Mouse (Mus musculus) ES-E14 (cell line): Measurements from ENCODE around the gene Abhd10. TPM values are rescaled to one million over a fixed set of nuclear protein-coding genes. Genes with fewer than 3 reads are reported as not detected.
A peak's percentile ranks its signal among the peaks of the same experiment; 100 is the strongest.

Source experiments
- DNase-seq: peaks from one replicate; pipeline ENCODE4 v3.0.0-alpha.2; 2013; ENCODE audit warnings: low read depth, low spot score
- H3K27ac ChIP-seq: 2 replicates; pipeline ENCODE4 v1.5.1; 2012; ENCODE audit warnings: low read depth, mild to moderate bottlenecking, low read length, moderate library complexity, mixed read lengths; ENCODE audit not compliant: poor library complexity, insufficient read depth, severe bottlenecking
- H3K36me3 ChIP-seq: 2 replicates; pipeline ENCODE4 v1.6.1; 2012; ENCODE audit warnings: mild to moderate bottlenecking, low read length, moderate library complexity, mixed read lengths; ENCODE audit not compliant: control insufficient read depth, poor library complexity, insufficient read depth, severe bottlenecking
- H3K4me1 ChIP-seq, 2 experiments: fragments of 150-350 bp in 1 of 2; sonication (generic) in 1 of 2; 2 replicates each; pipeline ENCODE4 v1.6.1; 2012; ENCODE audit warnings: low read length in 2 of 2, mild to moderate bottlenecking in 1 of 2, mixed read lengths in 1 of 2; ENCODE audit not compliant: control insufficient read depth in 2 of 2, insufficient read depth in 2 of 2, poor library complexity in 1 of 2
- H3K4me3 ChIP-seq, 2 experiments: fragments of 150-350 bp in 1 of 2; sonication (generic) in 1 of 2; 2 replicates each; pipeline ENCODE4 v1.5.1; 2012; ENCODE audit warnings: low read length in 2 of 2, low read depth in 1 of 2, mild to moderate bottlenecking in 1 of 2, mixed read lengths in 1 of 2; ENCODE audit not compliant: insufficient read depth in 1 of 2, poor library complexity in 1 of 2, severe bottlenecking in 1 of 2
- H3K9ac ChIP-seq: 2 replicates; pipeline ENCODE4 v1.6.1; 2012; ENCODE audit warnings: low read depth, mild to moderate bottlenecking, low read length, mixed read lengths; ENCODE audit not compliant: poor library complexity, insufficient read depth, severe bottlenecking
- H3K9me3 ChIP-seq: fragments of 150-350 bp; sonication (generic); 2 replicates; pipeline ENCODE4 v1.6.1; 2012; ENCODE audit warnings: low read depth, mild to moderate bottlenecking, low read length; ENCODE audit not compliant: control insufficient read depth, insufficient read depth
- CHD2 ChIP-seq: IDR thresholded peaks from 2 replicates; pipeline ENCODE4 v1.6.1; 2014; ENCODE audit warnings: mild to moderate bottlenecking, low read depth, low read length, inconsistent platforms
- HCFC1 ChIP-seq: IDR thresholded peaks from 2 replicates; pipeline ENCODE4 v1.6.1; 2012; ENCODE audit warnings: low read length, inconsistent platforms, borderline replicate concordance; ENCODE audit not compliant: insufficient read depth
- MAFK ChIP-seq: IDR thresholded peaks from 2 replicates; pipeline ENCODE4 v1.6.1; 2014; ENCODE audit warnings: mild to moderate bottlenecking, low read depth, low read length, inconsistent platforms; ENCODE audit not compliant: insufficient read depth
- ZC3H11A ChIP-seq: IDR thresholded peaks from 2 replicates; pipeline ENCODE4 v1.6.1; 2012; ENCODE audit warnings: low read depth, mild to moderate bottlenecking, inconsistent platforms, low read length, borderline replicate concordance
- ZNF384 ChIP-seq: IDR thresholded peaks from 2 replicates; pipeline ENCODE4 v1.6.1; 2012; ENCODE audit warnings: low read depth, low read length, inconsistent platforms
- in situ Hi-C, 2 experiments: fragments of 600-800 bp; cut with MboI; formaldehyde crosslinking; loops; one replicate each; pipeline ENCODE4 v1.15.1; 2025; ENCODE audit warnings: low sequenced_read_pairs in 2 of 2, inconsistent platforms in 1 of 2; ENCODE audit not compliant: unreplicated experiment in 2 of 2
- total RNA-seq: library from RNA; depleted of rRNA; stranded (reverse); fragments of 300-350 nt; gene quantifications from 2 replicates; pipeline ENCODE4 v1.2.3, GENCODE M21; 2012

Abhd10 gene
- total RNA-seq, 1 experiment = 13.2 TPM

GRCm38 (mm10) chr16:45762859-45763505 lies 20.2 kb upstream of the Abhd10 start:
- in situ Hi-C loops = no loop called here
- Histone ChIP-seq H3K9ac (no peak overlapping the region), H3K27ac (no peak overlapping the region), H3K36me3 (no peaks in the 10 kb centered on the region), H3K4me1 (no peaks in the 10 kb centered on the region), H3K9me3 (no peaks in the 10 kb centered on the region), H3K4me3 (no peak overlapping the region)
- TF ChIP-seq MAFK = no peak
- TF ChIP-seq CHD2 = no peak
- no peak for TF ChIP-seq ZNF384
- no peak for TF ChIP-seq ZC3H11A
- TF ChIP-seq HCFC1 = no peak
- no peak for DNase-seq

DNA sequence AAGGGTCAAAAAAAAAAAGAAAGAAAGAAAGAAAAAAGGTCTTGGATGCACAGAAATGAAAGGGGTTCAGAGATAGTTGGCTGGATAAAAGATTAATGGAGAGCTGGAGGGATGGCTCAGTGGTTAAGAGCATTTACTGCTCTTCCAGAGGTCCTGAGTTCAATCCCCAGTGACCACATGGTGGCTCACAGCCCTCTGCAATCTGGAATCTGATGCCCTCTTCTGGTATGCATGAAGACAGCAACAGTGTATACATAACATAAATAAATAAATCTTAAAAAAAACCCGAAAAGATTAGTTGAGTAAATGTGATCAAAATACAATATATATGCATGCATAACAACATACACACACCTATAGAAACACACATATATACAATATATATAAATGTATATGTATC lies 18.7 kb upstream of the Abhd10 start:
- Histone ChIP-seq H3K9me3 (no peaks in the 10 kb centered on the region), H3K27ac (no peak overlapping the region), H3K4me1 (no peaks in the 10 kb centered on the region), H3K9ac (no peak overlapping the region), H3K36me3 (no peaks in the 10 kb centered on the region), H3K4me3 (no peak overlapping the region)
- in situ Hi-C loops = no loop called here
- DNase-seq = no peak
- TF ChIP-seq MAFK (no peak), CHD2 (no peak), ZC3H11A (no peak), HCFC1 (no peak), ZNF384 (no peak)

GRCm38 (mm10) chr16:45758726-45759269 lies 16.0 kb upstream of the Abhd10 start:
- Histone ChIP-seq H3K9ac (no peak overlapping the region), H3K4me1 (no peaks in the 10 kb centered on the region), H3K4me3 (no peak overlapping the region), H3K36me3 (no peaks in the 10 kb centered on the region), H3K9me3 (no peaks in the 10 kb centered on the region), H3K27ac (no peak overlapping the region)
- no peak for TF ChIP-seq HCFC1
- in situ Hi-C loops = no loop called here
- DNase-seq = no peak

DNA sequence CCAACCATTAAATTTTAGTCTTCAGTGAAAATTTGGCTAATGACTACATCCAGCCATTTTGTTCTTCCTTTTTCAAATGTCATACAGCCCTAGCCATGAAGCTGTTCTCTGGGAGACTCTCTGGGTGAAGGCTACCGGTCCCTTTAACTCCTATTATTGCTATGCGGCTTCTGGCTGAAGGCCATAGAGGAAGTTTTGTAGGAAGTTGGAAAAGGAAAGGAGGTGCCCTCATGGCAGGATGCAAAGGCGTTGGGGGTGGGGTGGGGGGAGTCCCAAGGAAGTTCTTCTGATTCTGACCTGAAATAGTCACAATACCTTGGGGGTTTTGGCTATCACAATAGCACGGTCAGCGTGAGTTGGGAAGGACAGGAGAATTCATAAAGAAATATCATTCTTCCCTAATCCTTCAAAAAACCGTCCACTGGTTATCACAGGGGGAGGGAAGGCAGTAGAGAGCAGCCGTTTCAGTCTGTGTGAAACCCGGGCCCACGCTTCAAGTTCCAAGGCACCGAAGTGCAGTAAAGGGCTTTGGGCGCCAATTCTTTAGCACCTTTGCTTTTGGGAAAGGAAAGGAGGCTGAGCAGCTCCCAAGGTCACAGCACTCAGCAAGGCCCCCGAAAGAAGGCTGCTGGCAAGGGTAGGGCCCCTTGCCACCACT lies 14.8 kb upstream of the Abhd10 start:
- H3K9me3 ChIP-seq = no peaks in the 10 kb centered on the region
- no peak overlapping the region for H3K9ac ChIP-seq
- H3K4me1 ChIP-seq = no peaks in the 10 kb centered on the region
- no peaks in the 10 kb centered on the region for H3K36me3 ChIP-seq
- TF ChIP-seq HCFC1 (no peak), MAFK (no peak), ZC3H11A (no peak), CHD2 (no peak), ZNF384 (no peak)
- H3K4me3 ChIP-seq = no peak overlapping the region
- no peak for DNase-seq
- H3K27ac ChIP-seq = no peak overlapping the region
- in situ Hi-C loops = no loop called here

DNA sequence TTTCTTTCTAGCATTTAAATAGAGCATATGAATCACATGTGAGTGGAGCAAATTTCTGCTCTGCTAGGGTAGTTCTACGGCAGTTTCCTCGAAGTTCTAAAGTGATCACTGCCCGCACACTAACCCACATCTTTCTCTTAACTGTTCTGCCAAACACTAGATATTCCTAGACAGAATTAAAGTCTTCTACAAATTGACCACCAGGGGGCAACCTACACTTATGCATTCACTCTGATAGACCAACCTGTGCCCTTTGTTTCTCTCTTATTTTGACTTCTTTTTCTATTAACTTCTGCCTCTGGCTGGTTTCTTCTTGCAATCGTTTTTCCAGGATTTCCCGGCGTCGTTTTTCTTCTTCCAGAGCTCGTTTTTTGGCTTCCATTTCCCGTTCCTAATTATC lies 14.1 kb upstream of the Abhd10 start:
- no peaks in the 10 kb centered on the region for H3K36me3 ChIP-seq
- H3K27ac ChIP-seq = no peak overlapping the region
- peak; percentile 50 for DNase-seq
- no peak overlapping the region for H3K4me3 ChIP-seq
- no peaks in the 10 kb centered on the region for H3K4me1 ChIP-seq
- no peaks in the 10 kb centered on the region for H3K9me3 ChIP-seq
- no peak overlapping the region for H3K9ac ChIP-seq
- TF ChIP-seq ZC3H11A = peak; percentile 27; the same call in 1 of the 2 replicates
- TF ChIP-seq MAFK = no peak
- TF ChIP-seq CHD2 = no peak
- in situ Hi-C loops = no loop called here
